Mouse (Mus musculus) CD4-positive, CD25-positive, alpha-beta regulatory T cell, adult 2 months (primary cell): ENCODE data around the gene Vps37c.

Experiments used
- DNase-seq: peaks from one replicate; pipeline ENCODE4 v3.0.0-alpha.2; 2012; ENCODE audit warnings: low read depth, low spot score

Vps37c gene

GRCm38 (mm10) chr19:10740641-10741440, 52.3 kb downstream of the Vps37c start:
- DNase-seq = peak; percentile 89

DNA sequence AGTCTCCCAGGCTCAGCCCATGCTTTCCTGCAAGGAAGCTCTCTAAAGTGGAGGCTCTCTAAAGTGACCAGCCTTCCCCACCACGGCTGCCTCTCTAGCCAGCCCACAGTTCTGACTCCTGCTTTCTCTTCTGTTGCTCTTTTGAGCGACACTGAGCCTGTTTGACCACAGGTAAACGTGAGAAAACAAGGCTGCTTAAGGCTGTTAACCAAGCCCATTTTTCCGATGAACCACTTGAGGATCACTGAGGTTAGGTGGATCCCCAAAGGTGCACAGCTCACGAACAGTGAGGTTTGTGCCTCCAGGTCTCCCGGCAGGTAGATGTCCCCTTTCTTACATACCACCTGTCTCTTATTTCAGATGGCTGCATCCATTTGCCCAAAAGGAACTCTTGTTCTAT, 53.6 kb downstream of the Vps37c start:
- DNase-seq = peak; percentile 67

GRCm38 (mm10) chr19:10742565-10742964, 54.0 kb downstream of the Vps37c start:
- peak; percentile 44 for DNase-seq

DNA sequence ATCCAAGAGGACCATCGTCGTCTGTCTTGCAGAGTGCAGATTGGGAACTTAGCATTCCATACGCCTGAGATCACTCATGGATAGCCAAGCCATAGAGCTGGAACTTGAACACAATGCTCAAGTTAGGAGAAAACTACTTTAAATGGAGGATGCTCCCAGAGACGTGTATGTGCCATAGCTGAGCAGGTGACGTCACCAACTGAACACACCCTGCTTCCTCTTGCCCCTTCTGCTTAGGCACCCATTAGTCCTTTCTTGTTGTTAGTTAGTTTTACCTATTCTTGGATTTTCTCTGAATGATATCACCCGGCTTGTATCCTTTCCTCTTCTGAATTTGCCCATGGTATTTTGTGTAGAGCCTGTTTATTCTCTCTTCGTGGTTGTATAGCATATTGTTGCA, 58.6 kb downstream of the Vps37c start:
- peak; percentile 82 for DNase-seq

DNA sequence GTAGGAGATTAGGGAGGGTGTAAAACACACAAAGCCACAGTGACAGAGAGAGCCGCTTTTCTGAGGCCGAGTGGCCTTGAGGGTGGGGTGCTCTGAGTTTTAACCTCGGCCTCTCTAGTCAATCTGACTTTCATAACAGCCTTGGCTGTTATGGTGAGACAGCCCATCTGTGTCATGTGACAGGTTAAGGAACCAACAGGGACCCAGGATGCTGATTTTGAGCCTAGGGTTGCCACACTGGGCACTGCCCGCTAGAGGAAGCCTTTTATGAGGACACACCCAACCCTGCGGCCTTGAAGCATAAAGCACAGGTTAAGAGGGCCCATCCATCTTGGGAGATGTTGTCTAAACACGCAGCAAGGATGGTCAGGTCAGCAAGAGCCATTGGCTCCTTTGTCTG, 59.2 kb downstream of the Vps37c start:
- DNase-seq = peak; percentile 87

GRCm38 (mm10) chr19:10748401-10749102, 60.0 kb downstream of the Vps37c start:
- peak; percentile 51 for DNase-seq

DNA sequence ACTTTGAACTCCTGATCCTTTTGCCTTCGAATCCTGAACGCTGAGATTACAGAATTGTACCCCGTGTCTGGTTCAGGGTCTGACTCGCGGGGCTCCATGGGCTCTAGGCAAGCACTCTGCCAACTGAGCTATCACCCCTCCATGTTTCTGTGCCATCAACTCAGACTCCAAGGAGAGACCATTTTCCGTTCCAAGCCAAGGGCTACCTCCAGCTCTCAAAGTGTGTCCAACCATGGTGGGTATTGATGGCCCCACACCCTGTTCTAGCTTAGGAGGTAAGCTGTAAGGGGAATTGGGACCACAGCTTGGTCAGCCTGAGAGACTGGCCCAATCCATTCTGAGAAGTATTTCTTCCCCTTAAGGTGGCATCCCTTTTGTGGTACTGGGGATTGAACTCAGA, 60.8 kb downstream of the Vps37c start:
- peak; percentile 33 for DNase-seq

DNA sequence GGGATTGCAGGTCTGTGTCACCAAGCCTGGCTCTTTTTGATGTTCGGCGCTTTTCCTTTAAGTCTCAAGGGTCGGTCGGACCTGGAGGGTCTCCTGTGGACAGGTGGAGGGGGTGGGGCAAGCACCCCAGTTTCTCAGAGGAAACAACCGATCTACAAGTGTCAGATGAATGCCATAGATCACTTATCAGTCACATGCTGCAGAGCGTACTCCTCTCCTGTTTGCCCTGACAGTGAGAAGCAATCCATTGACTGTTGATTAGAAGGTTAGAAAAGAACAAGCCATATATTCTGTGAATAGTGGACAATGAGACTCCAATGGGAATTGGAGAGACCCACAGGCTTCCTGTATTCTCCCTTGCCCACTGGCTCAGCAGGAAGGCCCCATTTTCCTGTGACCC, 61.6 kb downstream of the Vps37c start:
- peak; percentile 54 for DNase-seq

DNA sequence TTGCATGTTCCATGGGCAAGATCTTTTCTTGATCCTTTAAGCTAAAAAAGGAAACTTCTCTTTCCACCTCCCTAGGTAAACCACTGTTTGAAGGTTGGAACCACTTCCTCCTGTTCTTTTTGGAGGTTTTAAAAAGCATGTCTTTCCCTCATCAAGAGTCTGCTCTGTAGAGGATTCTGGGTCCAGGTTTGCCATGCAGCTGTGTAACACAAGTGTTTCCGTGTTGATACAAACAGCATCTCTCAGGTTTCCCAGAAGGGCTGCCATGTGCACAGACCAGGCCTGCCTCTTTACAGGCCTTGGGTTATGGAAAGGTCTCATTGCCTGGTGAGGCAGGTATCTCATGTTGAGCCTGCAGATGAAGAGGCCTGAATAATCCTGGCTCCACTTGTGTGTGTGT, 63.1 kb downstream of the Vps37c start:
- peak; percentile 62 for DNase-seq

DNA sequence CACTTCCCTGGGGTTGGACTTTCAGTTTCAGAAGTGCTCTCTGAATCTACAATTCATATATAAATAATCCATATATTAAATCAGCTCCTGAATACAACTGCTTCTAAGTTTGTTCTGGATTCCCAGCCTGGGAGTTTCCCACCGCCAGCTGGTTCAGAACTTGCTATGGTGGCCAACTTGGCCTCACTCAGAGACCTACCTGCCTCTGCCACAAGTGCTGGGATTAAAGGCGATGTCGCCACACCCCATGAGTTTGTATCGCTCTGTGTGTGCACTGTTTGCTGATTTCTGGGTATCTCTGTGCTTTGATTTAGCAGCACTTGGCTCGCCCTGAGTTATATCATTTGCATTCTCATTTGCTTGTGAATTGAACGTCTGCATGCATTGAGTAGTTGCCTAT, 63.6 kb downstream of the Vps37c start:
- DNase-seq = peak; percentile 58

GRCm38 (mm10) chr19:10752646-10753045, 64.1 kb downstream of the Vps37c start:
- peak; percentile 59 for DNase-seq

- DNase-seq = peak; percentile 64
Observed at GRCm38 (mm10) chr19:10757125-10757524, 68.6 kb downstream of the Vps37c start.

GRCm38 (mm10) chr19:10757526-10757925, 69.0 kb downstream of the Vps37c start:
- DNase-seq = no peak

- no peak for DNase-seq
Observed at GRCm38 (mm10) chr19:10758708-10759107, 70.2 kb downstream of the Vps37c start.

- no peak for DNase-seq
Observed at GRCm38 (mm10) chr19:10759525-10759924, 71.0 kb downstream of the Vps37c start.

DNA sequence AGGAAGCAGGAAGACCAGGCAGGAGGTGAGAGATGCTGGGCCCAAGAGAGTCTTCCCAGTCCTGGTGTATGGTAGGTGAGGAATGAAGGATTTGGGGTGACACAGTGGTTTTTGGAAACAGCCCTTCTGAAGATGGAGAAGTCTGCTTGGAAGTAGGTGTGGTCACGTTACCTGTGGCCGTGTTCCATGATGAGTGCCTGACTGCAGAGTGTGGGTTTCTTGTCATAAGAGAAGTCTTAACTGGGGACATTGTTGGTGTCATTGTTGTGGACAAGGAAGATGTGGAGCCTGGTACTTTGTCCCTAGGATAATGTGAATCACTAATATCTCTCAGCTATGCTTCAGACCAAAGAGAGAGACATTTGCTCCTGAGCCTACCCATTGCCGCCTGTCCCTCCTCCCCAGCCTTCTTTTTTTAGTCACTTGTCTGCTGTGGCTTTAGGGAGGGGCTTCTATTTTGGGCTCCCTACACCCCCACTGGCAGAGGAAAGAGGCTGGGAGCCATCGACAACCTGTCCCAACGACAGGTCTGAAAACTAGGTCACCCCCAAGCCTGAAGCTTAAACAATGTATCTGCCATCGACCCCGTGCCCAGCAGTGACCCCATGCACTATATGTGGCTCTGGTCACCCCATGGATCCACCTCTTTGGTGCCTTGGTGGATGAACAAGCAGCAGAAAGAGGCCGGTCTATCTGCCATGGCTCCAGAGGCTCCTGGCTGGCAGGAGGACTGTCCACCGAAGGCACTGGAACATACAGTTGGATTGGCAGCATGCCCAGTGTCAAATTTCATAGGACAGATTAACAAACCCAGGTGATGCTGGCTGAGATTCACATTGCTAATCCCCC, 71.7 kb downstream of the Vps37c start:
- peak; percentile 55 for DNase-seq

DNA sequence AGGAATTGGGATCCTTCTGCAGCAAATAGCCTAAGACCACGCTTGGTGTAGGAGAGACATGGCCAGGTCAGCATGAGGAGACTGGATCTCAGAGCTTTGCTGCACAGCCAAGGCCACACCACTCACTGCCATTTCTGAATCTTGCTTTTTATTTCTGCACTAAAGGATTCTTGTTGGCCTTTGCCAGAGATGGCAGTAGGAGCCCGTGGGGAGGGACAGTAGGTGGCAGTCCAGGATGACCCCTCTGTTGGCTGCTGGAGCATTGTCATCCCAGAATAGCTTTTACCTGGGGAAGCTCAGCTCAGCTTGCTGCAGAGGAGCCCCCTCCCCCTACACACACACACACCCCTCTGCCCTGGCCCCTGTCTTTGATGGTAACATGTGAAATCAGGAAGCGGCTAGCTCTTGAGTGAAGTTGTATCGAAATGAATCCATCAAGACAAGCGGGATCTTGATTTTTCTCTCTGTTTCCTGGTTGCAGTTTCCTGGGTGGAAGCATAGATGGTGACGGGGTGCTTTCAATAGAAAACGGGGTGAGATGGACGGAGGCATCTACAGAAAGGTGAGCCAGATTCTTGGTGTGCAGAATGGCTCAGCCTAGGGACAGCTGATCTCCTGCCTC, 73.4 kb downstream of the Vps37c start:
- DNase-seq = peak; percentile 57

- peak; percentile 57 for DNase-seq
Observed at GRCm38 (mm10) chr19:10762468-10762867, 73.9 kb downstream of the Vps37c start.

DNA sequence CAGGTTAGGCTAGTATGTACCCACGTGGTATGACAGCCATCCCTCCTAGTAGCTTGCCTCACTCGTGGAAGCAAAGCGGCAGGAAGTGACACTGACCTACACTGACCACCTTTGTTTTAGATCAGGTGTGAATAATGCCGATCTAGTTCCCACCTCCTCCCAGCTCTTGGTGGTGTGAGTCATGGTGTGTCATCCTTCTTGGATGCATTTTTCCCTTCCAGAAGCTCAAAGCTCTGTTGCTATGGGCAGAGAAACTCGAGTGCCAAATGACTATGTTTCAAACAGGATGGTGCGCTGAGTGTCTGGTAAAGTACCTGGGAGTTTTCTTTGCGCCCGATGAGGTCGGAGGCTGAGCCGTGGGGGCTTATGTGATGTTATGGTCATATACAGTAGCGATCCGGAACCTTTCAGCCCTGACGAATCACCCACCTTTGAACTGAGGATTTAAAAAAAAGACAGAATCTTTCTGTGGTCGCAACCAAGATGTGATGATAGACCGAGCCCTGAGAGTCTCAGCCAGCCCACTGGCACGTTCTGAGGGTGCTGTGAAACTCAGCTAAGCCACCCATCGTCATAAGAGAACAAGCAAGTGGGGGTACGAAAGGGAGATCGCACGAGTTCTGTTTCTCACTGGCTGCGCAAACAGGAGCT, 75.0 kb downstream of the Vps37c start:
- peak; percentile 89 for DNase-seq
